Mouse (Mus musculus): ENCODE measurements around the gene Fcnb. TPM values are rescaled to one million over a fixed set of nuclear protein-coding genes. Genes with fewer than 3 reads are reported as not detected.
A peak's percentile ranks its signal among the peaks of the same experiment; 100 is the strongest.

Fcnb gene
- total RNA-seq (2021): not detected

DNA sequence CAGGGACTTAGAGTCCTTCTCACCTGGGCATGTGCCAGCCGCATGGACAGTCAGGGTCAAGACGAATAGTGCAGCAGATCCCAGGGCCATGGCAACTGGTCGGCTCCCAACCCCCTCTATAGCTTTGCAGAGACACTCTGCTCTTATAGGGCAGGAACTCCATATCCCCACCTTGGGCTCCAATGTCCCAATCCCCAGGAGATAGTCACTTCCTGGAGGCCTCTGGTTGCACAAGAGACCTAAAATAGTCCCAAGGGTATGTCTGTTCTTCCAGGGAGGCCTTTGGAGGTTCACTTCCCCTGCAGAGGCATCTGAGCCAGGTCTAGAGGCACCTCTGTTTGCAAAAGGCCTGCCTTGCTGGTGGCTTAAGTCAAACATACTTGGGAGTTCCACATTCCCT lies at the start of gene Fcnb:
Gene Fcnb (minus strand): TSS at position 118 of the 400 bp plus-strand sequence.
- intact Hi-C loops (cut with DNase I): no loop called here
- no peak for DNase-seq (ENCODE audit: extremely low spot score in 1 of 2, low spot score in 2 of 2)

DNA sequence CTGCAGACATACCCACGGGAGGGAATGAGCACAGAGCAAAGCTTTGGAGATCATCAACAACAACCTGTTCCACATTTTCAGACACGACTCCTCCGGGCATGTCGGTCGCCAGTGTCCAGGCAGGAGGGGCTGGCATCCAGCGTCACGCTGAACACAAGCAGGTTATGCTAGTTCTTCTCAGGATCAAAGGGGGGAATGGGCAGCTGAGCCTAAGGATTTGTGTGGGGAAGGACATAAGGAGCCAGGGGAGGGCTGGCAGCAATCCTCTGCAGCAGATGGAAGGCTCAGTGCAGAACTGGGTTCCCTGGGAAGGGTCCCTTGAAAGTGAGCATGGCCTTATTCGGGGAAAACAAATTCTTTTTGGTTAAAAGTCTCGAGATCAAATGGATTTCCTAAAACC lies 49.1 kb upstream of the Fcnb start:
- DNase-seq (ENCODE audit: extremely low spot score in 1 of 2, low spot score in 2 of 2): no peak
- intact Hi-C loops (cut with DNase I): no loop called here

DNA sequence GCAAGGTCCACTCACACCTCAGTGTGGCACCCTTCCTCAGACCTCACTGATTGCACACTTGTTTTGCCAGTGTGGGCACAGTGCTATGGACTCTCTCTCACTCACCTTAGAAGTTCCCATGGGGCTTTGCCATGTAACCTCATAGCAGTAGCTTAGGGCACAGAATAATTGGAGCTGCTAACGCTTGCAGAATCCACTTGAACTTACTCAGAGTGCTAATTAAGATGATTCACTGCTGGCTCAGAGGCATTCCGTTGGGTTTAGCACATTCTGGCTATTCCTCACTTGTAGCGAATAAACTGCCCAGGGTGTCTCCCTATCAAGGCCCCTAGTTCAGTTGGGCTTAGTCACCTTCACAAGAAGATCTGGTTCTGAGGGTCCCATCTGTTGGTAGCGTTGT lies 47.4 kb upstream of the Fcnb start:
- intact Hi-C loops (cut with DNase I): no loop called here
- DNase-seq (ENCODE audit: extremely low spot score in 1 of 2, low spot score in 2 of 2): no peak

DNA sequence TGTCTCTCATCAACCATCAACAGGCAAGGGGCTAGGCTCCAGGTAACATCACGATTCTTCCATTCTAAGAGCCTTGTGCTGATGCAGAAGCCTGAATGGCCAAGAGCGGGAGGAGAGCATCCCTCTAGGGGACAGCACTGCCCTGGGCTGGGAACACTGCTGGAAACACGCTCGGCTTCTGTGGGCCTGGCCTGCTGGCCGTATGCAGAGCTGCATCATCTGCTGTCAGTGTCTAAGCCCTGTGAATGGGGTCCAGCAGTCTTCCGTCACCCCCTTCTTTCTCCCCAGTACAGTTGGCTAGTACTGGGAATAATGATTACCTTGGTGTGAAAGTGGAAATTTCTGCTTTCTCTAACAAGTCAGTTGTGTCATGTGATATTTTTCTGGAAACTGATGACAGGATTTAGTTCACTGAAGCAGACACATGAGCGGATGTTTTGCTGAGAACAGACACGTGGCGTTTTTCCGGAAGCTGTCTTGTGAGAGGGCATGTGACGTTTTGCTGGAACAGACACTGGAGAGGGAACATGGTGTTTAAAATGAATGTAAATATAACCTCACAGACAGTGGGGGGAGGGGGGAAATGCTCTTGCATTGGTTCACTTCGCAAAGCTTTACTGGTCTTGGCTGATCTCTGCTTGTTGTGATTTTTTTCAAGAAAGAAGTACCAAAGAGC lies 42.2 kb upstream of the Fcnb start:
- intact Hi-C loops (cut with DNase I): no loop called here
- DNase-seq (ENCODE audit: extremely low spot score in 1 of 2, low spot score in 2 of 2): no peak

DNA sequence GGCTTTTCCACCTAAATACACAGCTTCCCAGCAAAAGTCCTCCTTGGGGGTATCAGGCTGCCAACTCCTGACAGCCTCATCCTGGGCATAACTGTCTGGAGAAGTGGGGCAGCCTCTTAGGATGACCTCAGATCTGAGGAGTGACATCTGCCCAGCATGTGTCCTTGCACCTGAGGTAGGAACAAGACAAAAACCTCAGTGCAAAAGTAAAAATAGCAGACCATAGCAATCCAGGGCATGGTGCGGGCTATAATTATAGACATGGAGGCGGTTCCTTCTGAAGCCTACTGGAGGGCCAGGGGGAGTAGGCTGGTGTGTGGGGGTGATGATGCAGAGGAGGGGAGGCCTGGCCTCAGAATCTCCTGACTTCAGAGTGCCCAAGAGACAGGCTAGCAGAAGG lies 39.2 kb upstream of the Fcnb start:
- intact Hi-C loops (cut with DNase I): no loop called here
- no peak for DNase-seq (ENCODE audit: extremely low spot score in 1 of 2, low spot score in 2 of 2)

DNA sequence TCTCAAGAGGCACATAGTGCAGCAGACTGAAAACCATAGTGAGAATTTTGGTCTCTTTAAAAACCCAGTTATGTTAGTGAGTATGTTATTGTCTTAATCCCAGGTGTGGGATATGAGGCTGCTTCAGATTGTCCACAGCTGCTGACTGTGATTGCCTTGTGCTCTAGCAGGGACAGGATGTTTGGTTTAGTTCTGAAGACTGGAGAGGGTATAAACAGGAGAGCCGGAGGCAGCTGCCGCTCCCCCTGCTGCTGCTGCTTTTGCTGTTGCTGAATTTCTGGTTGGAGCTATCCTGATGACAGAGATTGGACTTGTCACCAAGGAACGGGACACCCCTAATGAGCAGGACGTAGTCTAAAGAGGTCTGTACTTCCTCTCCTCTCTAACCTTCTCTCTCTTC lies 36.6 kb upstream of the Fcnb start:
- no peak for DNase-seq (ENCODE audit: extremely low spot score in 1 of 2, low spot score in 2 of 2)
- intact Hi-C loops (cut with DNase I): no loop called here

DNA sequence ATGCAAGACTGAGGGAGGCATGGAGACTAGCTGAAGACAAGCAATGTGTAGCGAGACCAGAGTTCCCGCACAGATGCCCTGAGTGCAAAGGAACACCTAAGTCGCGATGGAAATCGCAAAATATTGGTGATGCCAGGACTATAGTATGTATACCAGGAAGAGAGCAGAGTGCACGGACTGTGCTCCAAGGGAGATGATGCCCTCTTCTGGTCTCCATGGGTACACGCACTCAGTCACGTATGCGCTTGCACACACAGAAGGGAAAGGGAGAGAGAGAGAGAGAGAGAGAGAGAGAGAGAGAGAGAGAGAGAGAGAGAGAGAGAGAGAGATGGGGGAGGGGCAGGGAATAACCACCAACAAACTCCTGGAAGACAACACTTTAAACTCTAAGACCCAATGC lies 35.7 kb upstream of the Fcnb start:
- intact Hi-C loops (cut with DNase I): no loop called here
- DNase-seq (ENCODE audit: extremely low spot score in 1 of 2, low spot score in 2 of 2): no peak

DNA sequence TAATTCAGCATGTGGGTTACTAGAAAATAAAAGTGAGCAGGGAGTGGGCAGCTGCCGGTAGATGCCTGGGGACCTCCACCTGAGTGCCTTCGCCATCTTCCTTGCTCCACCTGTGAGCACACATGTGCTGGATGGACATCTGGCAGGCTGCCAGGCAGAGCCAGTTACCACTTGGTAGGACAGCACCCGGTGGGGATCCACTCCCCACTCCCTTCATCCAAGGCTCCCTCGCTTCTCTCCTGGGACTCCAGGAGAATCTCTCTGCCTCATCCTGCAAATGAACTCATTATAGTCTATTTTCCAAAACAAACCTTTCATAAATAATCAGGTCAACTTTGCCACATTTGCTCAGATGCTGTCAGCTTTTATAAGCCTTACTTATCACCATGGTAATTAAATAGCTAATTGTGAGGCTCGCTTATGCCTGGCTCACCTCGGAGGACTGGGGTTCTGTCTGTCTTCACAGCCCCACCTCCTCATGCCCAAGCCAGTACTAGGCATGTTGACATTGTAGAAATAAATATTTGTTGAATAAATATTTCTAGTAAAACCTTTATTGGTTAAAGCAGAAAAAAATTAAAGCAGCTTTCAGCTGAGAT lies 33.9 kb upstream of the Fcnb start:
- intact Hi-C loops (cut with DNase I): no loop called here
- DNase-seq (ENCODE audit: extremely low spot score in 1 of 2, low spot score in 2 of 2): peak in 1 of 2 experiments; percentile 49

DNA sequence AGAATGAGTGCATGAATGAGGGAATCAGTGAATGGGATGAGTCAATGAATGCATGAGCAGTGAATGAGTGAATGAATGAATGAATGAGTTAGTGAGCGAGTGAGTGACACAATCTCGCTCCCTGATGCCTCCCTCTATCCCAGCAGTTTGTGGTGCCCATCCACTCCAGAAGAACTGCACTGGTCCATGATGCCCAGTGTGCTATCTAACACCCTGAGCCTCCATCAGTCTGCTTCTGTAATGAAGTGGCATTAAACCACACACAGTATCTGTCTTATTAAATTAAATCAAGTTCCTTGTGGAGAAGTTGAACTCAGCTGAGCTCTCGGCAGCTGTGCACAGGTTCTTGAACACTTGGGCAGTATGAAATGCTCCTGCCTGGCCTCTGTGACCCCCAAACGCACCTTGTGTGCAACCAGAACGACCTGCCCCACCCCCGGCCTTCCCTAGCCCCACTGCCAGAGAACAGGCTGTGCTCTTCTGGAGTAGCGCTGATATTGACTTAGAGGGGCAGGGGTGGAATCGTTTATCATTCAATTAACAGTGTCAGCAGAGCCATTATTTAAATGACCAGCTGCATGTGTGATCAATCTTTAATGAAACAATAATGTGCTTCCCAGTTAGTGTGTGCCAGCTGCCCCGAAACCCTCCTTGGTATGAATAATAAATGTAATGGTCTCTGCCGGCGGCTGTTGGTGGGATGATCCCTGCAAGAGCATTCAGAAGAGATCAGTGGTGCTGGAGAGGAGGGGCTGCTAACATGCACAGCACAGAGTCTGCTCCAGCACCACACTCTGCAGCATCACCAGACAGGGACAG lies 33.0 kb upstream of the Fcnb start:
- DNase-seq (ENCODE audit: extremely low spot score in 1 of 2, low spot score in 2 of 2): no peak
- intact Hi-C loops (cut with DNase I): no loop called here

DNA sequence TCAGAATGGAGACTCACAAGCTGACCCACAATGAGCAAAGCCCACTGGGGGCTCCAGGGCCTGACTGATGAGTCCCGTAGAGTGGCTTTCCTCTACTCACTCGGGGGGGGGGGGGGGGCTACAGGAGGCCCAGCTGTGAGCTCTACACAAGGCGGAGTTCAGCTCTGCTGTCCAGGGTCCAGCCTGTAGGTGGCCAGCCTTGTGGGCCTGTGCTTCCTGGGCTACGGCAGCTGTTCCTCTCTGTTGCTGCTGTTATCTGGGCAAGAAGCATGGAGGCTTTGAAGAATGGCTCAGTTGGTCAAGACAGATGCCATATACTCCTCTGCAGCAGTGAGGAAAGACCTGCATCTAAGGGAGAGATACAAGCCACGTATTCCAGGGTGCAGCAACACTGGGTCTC lies 24.1 kb upstream of the Fcnb start:
- intact Hi-C loops (cut with DNase I): no loop called here
- no peak for DNase-seq (ENCODE audit: extremely low spot score in 1 of 2, low spot score in 2 of 2)

DNA sequence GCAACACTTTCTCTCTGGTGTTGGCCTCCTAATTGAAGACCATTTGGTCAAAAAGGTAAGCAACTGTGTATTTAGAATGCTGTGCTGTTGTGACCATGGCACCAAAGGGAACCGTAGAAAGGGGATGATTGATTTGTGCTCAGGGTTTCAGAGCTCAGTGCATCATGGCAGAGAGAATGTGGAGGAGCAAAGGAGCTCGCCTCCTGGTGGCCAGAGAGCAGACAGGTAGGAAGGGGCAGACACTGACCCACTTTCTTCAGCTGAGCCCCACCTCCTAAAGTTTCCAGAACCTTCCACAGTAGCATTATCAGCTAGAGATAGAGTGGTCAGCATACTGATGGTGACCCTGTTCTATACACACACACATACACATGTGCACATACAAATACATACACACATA lies 21.3 kb upstream of the Fcnb start:
- DNase-seq (ENCODE audit: extremely low spot score in 1 of 2, low spot score in 2 of 2): no peak
- intact Hi-C loops (cut with DNase I): no loop called here

DNA sequence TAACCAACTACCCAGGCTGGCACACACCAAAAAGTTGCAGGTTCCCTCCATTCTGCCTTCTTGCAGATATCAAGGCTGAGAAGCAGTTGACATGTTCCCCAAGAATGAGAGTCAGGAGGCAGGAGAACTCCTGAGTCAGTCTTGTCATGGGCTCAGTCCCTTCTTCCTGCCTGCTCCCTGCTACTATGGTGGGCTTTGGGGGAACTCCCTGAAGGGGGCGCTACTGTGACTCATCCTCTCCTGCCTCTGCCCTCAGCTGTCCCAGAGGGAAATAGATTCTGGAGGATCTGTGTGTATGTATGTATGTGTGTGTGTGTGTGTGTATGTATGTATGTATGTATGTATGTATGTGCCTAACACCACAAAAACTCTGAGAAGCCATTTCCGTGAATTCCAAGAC lies 19.0 kb upstream of the Fcnb start:
- DNase-seq (ENCODE audit: extremely low spot score in 1 of 2, low spot score in 2 of 2): no peak
- intact Hi-C loops (cut with DNase I): no loop called here

DNA sequence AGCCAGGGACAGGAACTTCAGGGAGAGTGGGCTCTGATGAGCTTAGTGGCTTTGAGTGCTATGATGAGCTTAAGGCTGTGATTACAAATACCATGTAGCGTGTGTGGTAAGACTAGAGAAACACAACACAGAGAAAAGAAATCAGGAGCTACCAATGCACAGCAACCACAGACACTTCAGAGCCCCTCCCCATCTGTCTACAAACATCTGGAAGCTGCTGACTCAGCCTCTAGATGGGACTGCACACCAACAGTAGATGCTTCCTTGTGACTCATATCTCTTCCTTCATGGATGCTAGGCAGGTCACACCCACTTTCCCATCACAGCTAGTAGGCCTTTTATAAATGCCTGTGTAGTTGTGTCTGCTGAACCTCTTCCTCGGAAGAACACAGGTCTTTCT lies 17.2 kb upstream of the Fcnb start:
- intact Hi-C loops (cut with DNase I): no loop called here
- DNase-seq (ENCODE audit: extremely low spot score in 1 of 2, low spot score in 2 of 2): no peak

DNA sequence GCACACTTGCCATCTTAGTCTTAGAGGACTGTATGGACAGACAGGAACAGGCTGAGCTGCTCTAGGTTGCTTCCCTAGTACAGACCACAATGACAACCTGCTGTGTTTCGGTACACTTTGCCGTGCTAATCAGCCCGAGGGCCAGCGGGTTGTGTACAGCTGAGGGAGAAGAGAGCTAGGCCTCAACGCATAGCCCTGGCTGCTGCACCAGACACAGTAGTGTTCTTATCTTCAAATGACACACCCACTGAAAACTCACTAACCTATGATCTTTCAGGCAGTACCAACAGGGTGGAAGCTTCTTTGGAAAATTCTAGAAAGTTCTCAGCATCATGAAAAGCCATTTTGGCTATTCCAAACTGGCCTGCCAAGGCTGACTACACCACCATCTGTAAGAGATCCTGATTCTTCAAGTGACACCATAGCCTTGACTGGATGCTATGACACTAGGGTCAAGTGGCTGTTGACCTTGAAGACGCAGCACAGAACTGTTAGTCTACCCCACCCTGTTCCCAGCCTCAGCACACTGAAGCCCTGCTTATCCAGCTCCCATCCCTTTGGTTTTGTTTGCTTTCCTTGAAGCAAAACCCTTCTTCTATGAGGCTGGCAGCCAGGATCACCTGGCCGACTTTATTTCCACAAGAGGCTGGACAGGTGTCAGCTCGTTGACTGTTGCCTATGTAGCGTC lies 16.3 kb upstream of the Fcnb start:
- intact Hi-C loops (cut with DNase I): no loop called here

DNA sequence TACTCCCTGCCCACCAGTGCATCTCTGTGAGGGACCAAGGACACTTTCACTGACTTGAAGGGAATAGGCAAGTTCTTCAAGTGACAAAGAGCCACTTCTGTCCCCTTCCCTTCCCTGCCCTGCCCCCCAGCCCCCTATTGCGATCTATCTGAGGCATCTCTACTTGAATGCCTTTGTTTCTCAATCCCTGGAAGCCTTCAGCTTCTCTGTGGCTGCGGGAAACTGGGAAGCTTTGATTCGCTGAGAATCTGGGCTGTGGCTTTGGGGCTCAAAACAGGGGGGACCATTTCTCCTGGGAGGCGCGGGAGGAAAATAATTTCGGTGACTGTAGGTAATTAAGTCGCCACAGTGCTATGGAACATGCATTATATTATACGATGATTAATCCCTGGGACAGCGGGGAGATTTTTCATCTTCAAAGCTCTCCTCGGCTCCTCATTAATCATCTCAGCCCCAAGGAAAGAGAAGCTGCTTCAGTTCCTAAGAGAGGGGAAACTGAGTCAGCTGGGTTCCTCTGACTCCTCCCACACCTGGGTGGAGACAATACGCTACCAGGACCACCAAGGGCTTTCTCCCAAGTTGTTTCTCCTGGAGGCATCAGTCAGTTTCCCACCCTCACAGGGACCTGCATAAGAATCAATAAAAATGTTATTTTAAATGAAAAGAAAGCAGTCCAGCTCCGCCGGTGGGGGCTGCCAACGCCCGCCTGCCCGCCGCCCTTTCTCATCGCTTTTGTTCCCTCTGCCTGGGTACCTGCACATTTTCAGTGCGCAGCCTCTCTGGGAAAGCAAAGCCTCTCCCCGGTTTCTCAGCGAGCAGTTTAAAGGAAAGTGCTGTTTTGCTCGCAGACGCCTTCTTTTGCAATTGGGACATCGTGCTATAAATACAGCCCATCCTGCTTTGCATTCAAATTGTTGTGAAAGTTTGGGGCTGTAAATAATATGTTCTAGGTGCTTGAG lies 14.1 kb upstream of the Fcnb start:
- intact Hi-C loops (cut with DNase I): no loop called here
- DNase-seq (ENCODE audit: extremely low spot score in 1 of 2, low spot score in 2 of 2): peak in 1 of 2 experiments; percentile 38

More for the DNA sequence above, 16.3 kb upstream of the Fcnb start:
- DNase-seq (ENCODE audit: extremely low spot score in 1 of 2, low spot score in 2 of 2): no peak

DNA sequence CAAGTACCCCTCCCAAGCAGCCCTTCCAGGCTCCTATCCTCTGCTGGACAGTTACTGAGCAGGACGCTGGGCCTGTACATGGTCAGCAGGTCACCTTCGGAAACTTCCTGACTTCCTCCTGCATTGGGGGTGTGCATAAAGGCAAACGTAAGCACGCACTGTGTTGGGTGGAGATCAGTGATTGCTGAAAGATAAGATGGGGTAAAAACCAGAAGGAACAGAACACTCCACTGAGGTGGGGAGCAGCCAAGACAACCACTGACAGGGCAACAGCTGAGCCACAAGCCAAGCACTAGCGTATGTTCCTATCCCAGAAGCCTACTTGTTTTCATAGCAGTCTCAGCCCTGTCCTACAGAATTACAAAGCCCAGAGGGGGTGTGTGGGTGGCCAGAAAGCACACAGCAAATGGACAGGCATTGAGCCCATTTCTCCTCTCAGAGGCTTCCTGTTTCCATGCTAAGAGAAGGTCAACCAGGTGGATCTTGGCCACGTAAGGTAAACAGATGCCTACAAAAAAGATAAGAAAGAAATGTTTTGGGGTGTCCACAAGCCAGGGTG lies 12.1 kb upstream of the Fcnb start:
- intact Hi-C loops (cut with DNase I): no loop called here
- DNase-seq (ENCODE audit: extremely low spot score in 1 of 2, low spot score in 2 of 2): no peak

DNA sequence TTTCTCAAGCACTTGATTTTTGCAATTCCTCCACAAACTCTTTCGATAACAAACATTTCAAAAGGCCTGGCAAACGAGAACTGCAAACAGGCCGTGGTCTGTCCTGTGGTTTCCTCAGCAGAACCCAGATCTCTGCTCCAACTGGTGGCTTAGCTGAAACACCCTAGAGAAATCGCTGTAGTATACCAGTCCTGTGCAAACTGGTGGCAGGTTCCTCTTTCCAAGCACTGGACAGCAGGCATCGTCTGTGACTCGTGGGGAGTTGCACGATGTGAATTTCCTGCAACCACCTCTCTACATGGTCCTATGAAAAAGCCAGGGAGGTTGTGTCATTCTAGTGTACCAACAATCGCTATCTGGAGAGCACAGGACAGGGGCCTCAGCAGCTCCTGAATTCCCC lies 7.4 kb upstream of the Fcnb start:
- no peak for DNase-seq (ENCODE audit: extremely low spot score in 1 of 2, low spot score in 2 of 2)
- intact Hi-C loops (cut with DNase I): no loop called here

DNA sequence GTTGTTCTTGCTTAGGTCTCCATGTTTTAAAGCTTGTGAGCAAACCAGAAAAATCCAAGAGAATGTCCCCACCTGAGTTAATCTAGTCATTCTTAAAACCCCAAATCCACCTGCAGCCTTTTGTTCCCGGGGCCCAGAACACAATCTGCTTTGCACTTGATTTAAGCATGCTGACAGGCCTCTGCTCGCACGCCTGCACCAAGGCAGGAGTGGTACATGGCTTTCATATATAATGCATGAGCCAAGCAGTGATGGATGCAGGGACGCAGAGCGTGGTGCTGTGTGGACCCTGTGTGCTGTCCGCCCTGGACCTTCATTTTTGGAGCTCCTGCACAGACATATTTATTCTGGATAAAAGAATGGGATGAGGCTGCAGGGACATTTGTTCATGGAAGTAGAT lies 6.4 kb upstream of the Fcnb start:
- intact Hi-C loops (cut with DNase I): no loop called here
- DNase-seq (ENCODE audit: extremely low spot score in 1 of 2, low spot score in 2 of 2): no peak
